Mouse (Mus musculus): ENCODE measurements at regions not wholly inside any gene's neighbourhood (a gene's known extent, or its start where the extent isn't known, plus 50 kb on each side); places are given as distances from the start of the nearest gene placed in this dataset.
"Not testable (repeated sequence)": the region's sequence is repeated elsewhere in the genome, so short reads cannot be mapped to it uniquely, and the experiment has no call there.

DNA sequence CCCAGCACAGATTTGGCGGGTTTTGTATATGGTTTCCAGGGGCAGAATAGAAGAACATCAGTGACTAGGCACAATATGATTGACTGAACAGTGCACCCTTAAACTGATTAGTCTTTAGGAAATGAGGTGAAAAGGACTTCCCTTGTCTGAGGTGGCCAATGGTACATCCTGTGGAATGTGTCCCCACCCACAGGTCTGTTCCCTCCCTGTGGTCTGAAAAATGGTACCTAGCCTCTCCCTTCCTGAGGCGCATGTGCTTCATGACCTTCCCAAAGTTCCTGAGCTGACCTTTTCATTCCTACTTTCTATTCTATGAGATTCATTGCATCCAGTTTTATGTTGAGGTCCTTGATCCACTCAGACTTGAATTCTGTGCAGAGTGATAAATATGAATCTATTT lies 76.0 kb downstream of the Zfp97 start:
- not testable (repeated sequence) for DNase-seq

- DNase-seq, result no peak
These were observed 107.9 kb downstream of the Zfp97 start for GRCm38 (mm10) chr17:17229069-17229468.

- peak; percentile 94 for DNase-seq
These were observed 113.3 kb downstream of the Zfp97 start for GRCm38 (mm10) chr17:17234329-17235185.

- DNase-seq, result not testable (repeated sequence)
These were observed 113.9 kb downstream of the Zfp97 start for GRCm38 (mm10) chr17:17235186-17235482.

All from adrenal gland, postnatal 14 days (tissue).